Mouse (Mus musculus) cerebellum, adult 11 months (tissue): Measurements from ENCODE around the gene Gpr107.

Source experiments
- DNase-seq: peaks from one replicate; pipeline ENCODE4 v3.0.0; 2022

Gpr107 gene

GRCm38 (mm10) chr2:31151892-31152812, at the start of gene Gpr107:
TSS of gene Gpr107 (plus strand) at chr2:31152316.
- DNase-seq = peak; percentile 64

GRCm38 (mm10) chr2:31103321-31103720, 48.8 kb upstream of the Gpr107 start:
- DNase-seq = no peak

- DNase-seq = no peak
Measured at GRCm38 (mm10) chr2:31105279-31105678, 46.8 kb upstream of the Gpr107 start.

GRCm38 (mm10) chr2:31106004-31106403, 46.1 kb upstream of the Gpr107 start:
- DNase-seq = no peak

- peak; percentile 92 for DNase-seq
Measured at GRCm38 (mm10) chr2:31106621-31107320, 45.3 kb upstream of the Gpr107 start.

- DNase-seq = no peak
Measured at GRCm38 (mm10) chr2:31108186-31108585, 43.9 kb upstream of the Gpr107 start.

- DNase-seq = no peak
Measured at GRCm38 (mm10) chr2:31109960-31110548, 42.1 kb upstream of the Gpr107 start.

GRCm38 (mm10) chr2:31111685-31112084, 40.4 kb upstream of the Gpr107 start:
- no peak for DNase-seq

GRCm38 (mm10) chr2:31114205-31114604, 37.9 kb upstream of the Gpr107 start:
- DNase-seq = no peak

GRCm38 (mm10) chr2:31115091-31115942, 36.8 kb upstream of the Gpr107 start:
- DNase-seq = no peak

- no peak for DNase-seq
Measured at GRCm38 (mm10) chr2:31115943-31116731, 36.0 kb upstream of the Gpr107 start.

- no peak for DNase-seq
Measured at GRCm38 (mm10) chr2:31118211-31118610, 33.9 kb upstream of the Gpr107 start.

- DNase-seq = no peak
Measured at GRCm38 (mm10) chr2:31118639-31119380, 33.3 kb upstream of the Gpr107 start.

- peak; percentile 69 for DNase-seq
Measured at GRCm38 (mm10) chr2:31119795-31120194, 32.3 kb upstream of the Gpr107 start.

GRCm38 (mm10) chr2:31121131-31121693, 30.9 kb upstream of the Gpr107 start:
- DNase-seq = no peak

- no peak for DNase-seq
Measured at GRCm38 (mm10) chr2:31122806-31123205, 29.3 kb upstream of the Gpr107 start.

- no peak for DNase-seq
Measured at GRCm38 (mm10) chr2:31123493-31123892, 28.6 kb upstream of the Gpr107 start.

- DNase-seq = no peak
Measured at GRCm38 (mm10) chr2:31124694-31125093, 27.4 kb upstream of the Gpr107 start.

- DNase-seq = no peak
Measured at GRCm38 (mm10) chr2:31125156-31125555, 27.0 kb upstream of the Gpr107 start.

- DNase-seq = no peak
Measured at GRCm38 (mm10) chr2:31126048-31126447, 26.1 kb upstream of the Gpr107 start.

- DNase-seq = no peak
Measured at GRCm38 (mm10) chr2:31127219-31127618, 24.9 kb upstream of the Gpr107 start.
